Mouse (Mus musculus): Measurements from ENCODE around the gene Strn. TPM values are rescaled to one million over a fixed set of nuclear protein-coding genes. Genes with fewer than 3 reads are reported as not detected.

Strn gene
- polyA plus RNA-seq, 1 experiment from 2014 or later, result 7.9 TPM

GRCm38 (mm10) chr17:78732056-78732455, 4.9 kb downstream of the Strn start:
- H3K36me3 ChIP-seq (ENCODE audit: control insufficient read depth, insufficient read depth, low read length), result no peaks in the 10 kb centered on the region
- no peaks in the 10 kb centered on the region for H3K9me3 ChIP-seq (ENCODE audit: control insufficient read depth, low read length)
- H3K27ac ChIP-seq (ENCODE audit: low read depth, low read length), result no peak overlapping the region
- no peak for DNase-seq (ENCODE audit: low spot score)
- no peak overlapping the region for H3K4me3 ChIP-seq (ENCODE audit: low read depth, low read length)
- no peak overlapping the region for H3K9ac ChIP-seq (ENCODE audit: low read depth, low read length)
- no peak overlapping the region for H3K4me2 ChIP-seq (replicated peaks; ENCODE audit: low read depth, low read length)
- 0 out of 2 replicates have a peak, but pooled peaks cover 2% of the 10 kb centered on the region for H3K4me1 ChIP-seq (replicated peaks; ENCODE audit: control insufficient read depth, insufficient read depth, low read length)
- no peak for ATAC-seq (ENCODE audit: low FRiP score)
- WGBS, result 57% methylated on average over 1 of the region's 1 CpGs
- no peaks in the 10 kb centered on the region for H3K27me3 ChIP-seq (ENCODE audit: control insufficient read depth, insufficient read depth, low read length)

GRCm38 (mm10) chr17:78726746-78727449, 10.1 kb downstream of the Strn start:
- DNase-seq (ENCODE audit: low spot score) (no peak), ATAC-seq (ENCODE audit: low FRiP score) (no peak)
- Histone ChIP-seq H3K9me3 (ENCODE audit: control insufficient read depth, low read length) (no peaks in the 10 kb centered on the region), H3K27ac (ENCODE audit: low read depth, low read length) (no peak overlapping the region), H3K36me3 (ENCODE audit: control insufficient read depth, insufficient read depth, low read length) (no peaks in the 10 kb centered on the region), H3K9ac (ENCODE audit: low read depth, low read length) (no peak overlapping the region), H3K4me1 (replicated peaks; ENCODE audit: control insufficient read depth, insufficient read depth, low read length) (no peaks in the 10 kb centered on the region), H3K4me3 (ENCODE audit: low read depth, low read length) (no peak overlapping the region), H3K4me2 (replicated peaks; ENCODE audit: low read depth, low read length) (no peak overlapping the region), H3K27me3 (ENCODE audit: control insufficient read depth, insufficient read depth, low read length) (no peaks in the 10 kb centered on the region)
- 79% methylated on average over 14 of the region's 14 CpGs for WGBS

- no peaks in the 10 kb centered on the region for H3K4me1 ChIP-seq (replicated peaks; ENCODE audit: control insufficient read depth, insufficient read depth, low read length)
- no peak for DNase-seq (ENCODE audit: low spot score)
- H3K27me3 ChIP-seq (ENCODE audit: control insufficient read depth, insufficient read depth, low read length), result no peaks in the 10 kb centered on the region
- no peak overlapping the region for H3K4me2 ChIP-seq (replicated peaks; ENCODE audit: low read depth, low read length)
- H3K4me3 ChIP-seq (ENCODE audit: low read depth, low read length), result no peak overlapping the region
- H3K27ac ChIP-seq (ENCODE audit: low read depth, low read length), result no peak overlapping the region
- WGBS, result 84% methylated on average over 6 of the region's 6 CpGs
- no peak overlapping the region for H3K9ac ChIP-seq (ENCODE audit: low read depth, low read length)
- H3K36me3 ChIP-seq (ENCODE audit: control insufficient read depth, insufficient read depth, low read length), result no peaks in the 10 kb centered on the region
- no peaks in the 10 kb centered on the region for H3K9me3 ChIP-seq (ENCODE audit: control insufficient read depth, low read length)
- ATAC-seq (ENCODE audit: low FRiP score), result no peak
Measured at GRCm38 (mm10) chr17:78724461-78725055, 12.4 kb downstream of the Strn start.

GRCm38 (mm10) chr17:78721690-78722089, 15.3 kb downstream of the Strn start:
- Histone ChIP-seq H3K27ac (ENCODE audit: low read depth, low read length) (no peak overlapping the region), H3K4me2 (replicated peaks; ENCODE audit: low read depth, low read length) (no peak overlapping the region), H3K27me3 (ENCODE audit: control insufficient read depth, insufficient read depth, low read length) (no peaks in the 10 kb centered on the region), H3K9ac (ENCODE audit: low read depth, low read length) (no peak overlapping the region), H3K4me3 (ENCODE audit: low read depth, low read length) (no peak overlapping the region), H3K4me1 (replicated peaks; ENCODE audit: control insufficient read depth, insufficient read depth, low read length) (no peaks in the 10 kb centered on the region), H3K9me3 (ENCODE audit: control insufficient read depth, low read length) (no peaks in the 10 kb centered on the region), H3K36me3 (ENCODE audit: control insufficient read depth, insufficient read depth, low read length) (peaks cover 4% of the 10 kb centered on the region; the same call in 1 of the 2 replicates)
- DNase-seq (ENCODE audit: low spot score) (no peak), ATAC-seq (ENCODE audit: low FRiP score) (no peak)
- WGBS, result 87% methylated on average over 7 of the region's 7 CpGs

- Histone ChIP-seq H3K9ac (ENCODE audit: low read depth, low read length) (no peak overlapping the region), H3K9me3 (ENCODE audit: control insufficient read depth, low read length) (no peaks in the 10 kb centered on the region), H3K27ac (ENCODE audit: low read depth, low read length) (no peak overlapping the region), H3K36me3 (ENCODE audit: control insufficient read depth, insufficient read depth, low read length) (peaks cover 4% of the 10 kb centered on the region; the same call in 1 of the 2 replicates), H3K4me2 (replicated peaks; ENCODE audit: low read depth, low read length) (no peak overlapping the region), H3K4me3 (ENCODE audit: low read depth, low read length) (no peak overlapping the region), H3K27me3 (ENCODE audit: control insufficient read depth, insufficient read depth, low read length) (no peaks in the 10 kb centered on the region), H3K4me1 (replicated peaks; ENCODE audit: control insufficient read depth, insufficient read depth, low read length) (no peaks in the 10 kb centered on the region)
- WGBS, result 95% methylated on average over 13 of the region's 13 CpGs
- ATAC-seq (ENCODE audit: low FRiP score), result no peak
- DNase-seq (ENCODE audit: low spot score), result no peak
Measured at GRCm38 (mm10) chr17:78719086-78719485, 17.9 kb downstream of the Strn start.

- WGBS, result 78% methylated on average over 2 of the region's 2 CpGs
- ATAC-seq (ENCODE audit: low FRiP score), result no peak
Measured at GRCm38 (mm10) chr17:78710258-78710657, 26.7 kb downstream of the Strn start.

GRCm38 (mm10) chr17:78708422-78708821, 28.6 kb downstream of the Strn start:
- Histone ChIP-seq H3K27ac (ENCODE audit: low read depth, low read length) (no peak overlapping the region), H3K4me2 (replicated peaks; ENCODE audit: low read depth, low read length) (no peak overlapping the region), H3K9me3 (ENCODE audit: control insufficient read depth, low read length) (no peaks in the 10 kb centered on the region), H3K36me3 (ENCODE audit: control insufficient read depth, insufficient read depth, low read length) (no peaks in the 10 kb centered on the region), H3K4me3 (ENCODE audit: low read depth, low read length) (no peak overlapping the region), H3K9ac (ENCODE audit: low read depth, low read length) (no peak overlapping the region), H3K4me1 (replicated peaks; ENCODE audit: control insufficient read depth, insufficient read depth, low read length) (no peaks in the 10 kb centered on the region), H3K27me3 (ENCODE audit: control insufficient read depth, insufficient read depth, low read length) (no peaks in the 10 kb centered on the region)
- no peak for DNase-seq (ENCODE audit: low spot score)
- WGBS, result 88% methylated on average over 7 of the region's 7 CpGs
- ATAC-seq (ENCODE audit: low FRiP score), result no peak

More at GRCm38 (mm10) chr17:78710258-78710657, 26.7 kb downstream of the Strn start:
- no peak for DNase-seq (ENCODE audit: low spot score)
- H3K4me3 ChIP-seq (ENCODE audit: low read depth, low read length), result no peak overlapping the region
- no peaks in the 10 kb centered on the region for H3K36me3 ChIP-seq (ENCODE audit: control insufficient read depth, insufficient read depth, low read length)
- H3K9me3 ChIP-seq (ENCODE audit: control insufficient read depth, low read length), result no peaks in the 10 kb centered on the region
- no peak overlapping the region for H3K4me2 ChIP-seq (replicated peaks; ENCODE audit: low read depth, low read length)
- H3K4me1 ChIP-seq (replicated peaks; ENCODE audit: control insufficient read depth, insufficient read depth, low read length), result no peaks in the 10 kb centered on the region
- H3K27ac ChIP-seq (ENCODE audit: low read depth, low read length), result no peak overlapping the region
- H3K9ac ChIP-seq (ENCODE audit: low read depth, low read length), result no peak overlapping the region
- H3K27me3 ChIP-seq (ENCODE audit: control insufficient read depth, insufficient read depth, low read length), result no peaks in the 10 kb centered on the region

- Histone ChIP-seq H3K4me2 (replicated peaks; ENCODE audit: low read depth, low read length) (no peak overlapping the region), H3K4me3 (ENCODE audit: low read depth, low read length) (no peak overlapping the region), H3K9ac (ENCODE audit: low read depth, low read length) (no peak overlapping the region), H3K27ac (ENCODE audit: low read depth, low read length) (no peak overlapping the region), H3K4me1 (replicated peaks; ENCODE audit: control insufficient read depth, insufficient read depth, low read length) (no peaks in the 10 kb centered on the region), H3K27me3 (ENCODE audit: control insufficient read depth, insufficient read depth, low read length) (no peaks in the 10 kb centered on the region), H3K36me3 (ENCODE audit: control insufficient read depth, insufficient read depth, low read length) (no peaks in the 10 kb centered on the region), H3K9me3 (ENCODE audit: control insufficient read depth, low read length) (no peaks in the 10 kb centered on the region)
- DNase-seq (ENCODE audit: low spot score) (no peak), ATAC-seq (ENCODE audit: low FRiP score) (no peak)
- 92% methylated on average over 7 of the region's 7 CpGs for WGBS
Measured at GRCm38 (mm10) chr17:78702988-78703387, 34.0 kb downstream of the Strn start.

GRCm38 (mm10) chr17:78698965-78699364, 38.0 kb downstream of the Strn start:
- Histone ChIP-seq H3K36me3 (ENCODE audit: control insufficient read depth, insufficient read depth, low read length) (no peaks in the 10 kb centered on the region), H3K27me3 (ENCODE audit: control insufficient read depth, insufficient read depth, low read length) (no peaks in the 10 kb centered on the region), H3K27ac (ENCODE audit: low read depth, low read length) (no peak overlapping the region), H3K4me3 (ENCODE audit: low read depth, low read length) (no peak overlapping the region), H3K9me3 (ENCODE audit: control insufficient read depth, low read length) (no peaks in the 10 kb centered on the region), H3K4me2 (replicated peaks; ENCODE audit: low read depth, low read length) (no peak overlapping the region), H3K9ac (ENCODE audit: low read depth, low read length) (no peak overlapping the region), H3K4me1 (replicated peaks; ENCODE audit: control insufficient read depth, insufficient read depth, low read length) (no peaks in the 10 kb centered on the region)
- no peak for ATAC-seq (ENCODE audit: low FRiP score)
- WGBS, result 85% methylated on average over 1 of the region's 1 CpGs
- no peak for DNase-seq (ENCODE audit: low spot score)
